Mouse (Mus musculus) CD4-positive naive resting alpha-beta T cell, adult 57 days (primary cell): ENCODE measurements around the gene Stk38. TPM values are rescaled to one million over a fixed set of nuclear protein-coding genes. Genes with fewer than 3 reads are reported as not detected.

Source experiments
- total RNA-seq: library from RNA; stranded (reverse); gene quantifications from one replicate; pipeline ENCODE4 v1.2.4, GENCODE M21; 2023

Stk38 gene
- 537 TPM for total RNA-seq

DNA sequence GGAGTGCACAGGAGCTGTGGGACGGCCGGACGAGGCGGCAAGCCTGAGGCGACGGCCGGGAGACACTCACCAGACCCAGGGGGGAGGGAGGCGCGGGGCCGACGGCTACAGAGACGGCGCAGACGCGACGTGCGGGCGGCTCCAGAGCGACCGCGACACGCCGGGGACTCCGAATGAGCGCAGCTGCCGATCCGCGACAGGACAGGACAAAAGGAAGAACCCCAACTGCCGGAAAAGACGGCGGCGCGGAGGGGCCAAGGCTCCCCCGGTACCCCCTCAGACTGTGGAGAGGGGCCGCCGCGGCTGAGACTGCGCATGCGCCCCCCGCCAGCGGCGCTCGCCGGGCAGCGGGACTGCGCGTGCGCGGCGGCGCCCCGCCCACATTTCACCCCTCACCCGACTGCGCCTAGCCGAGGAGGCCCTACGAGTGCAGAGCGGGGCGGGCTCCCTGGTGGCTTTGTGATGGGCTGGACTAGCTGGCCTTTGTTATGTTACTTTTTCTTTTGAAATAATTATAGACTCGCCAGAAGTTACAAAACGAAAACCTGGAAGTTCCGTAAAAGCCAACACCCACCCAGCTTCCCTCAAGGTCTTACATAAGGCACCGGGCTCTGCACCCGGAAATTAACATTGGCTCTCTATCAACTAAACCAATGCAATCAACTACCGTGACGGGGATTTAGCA lies at the start of gene Stk38:
Stk38 (minus strand) TSS at position 355 of the 685 bp plus-strand sequence.

DNA sequence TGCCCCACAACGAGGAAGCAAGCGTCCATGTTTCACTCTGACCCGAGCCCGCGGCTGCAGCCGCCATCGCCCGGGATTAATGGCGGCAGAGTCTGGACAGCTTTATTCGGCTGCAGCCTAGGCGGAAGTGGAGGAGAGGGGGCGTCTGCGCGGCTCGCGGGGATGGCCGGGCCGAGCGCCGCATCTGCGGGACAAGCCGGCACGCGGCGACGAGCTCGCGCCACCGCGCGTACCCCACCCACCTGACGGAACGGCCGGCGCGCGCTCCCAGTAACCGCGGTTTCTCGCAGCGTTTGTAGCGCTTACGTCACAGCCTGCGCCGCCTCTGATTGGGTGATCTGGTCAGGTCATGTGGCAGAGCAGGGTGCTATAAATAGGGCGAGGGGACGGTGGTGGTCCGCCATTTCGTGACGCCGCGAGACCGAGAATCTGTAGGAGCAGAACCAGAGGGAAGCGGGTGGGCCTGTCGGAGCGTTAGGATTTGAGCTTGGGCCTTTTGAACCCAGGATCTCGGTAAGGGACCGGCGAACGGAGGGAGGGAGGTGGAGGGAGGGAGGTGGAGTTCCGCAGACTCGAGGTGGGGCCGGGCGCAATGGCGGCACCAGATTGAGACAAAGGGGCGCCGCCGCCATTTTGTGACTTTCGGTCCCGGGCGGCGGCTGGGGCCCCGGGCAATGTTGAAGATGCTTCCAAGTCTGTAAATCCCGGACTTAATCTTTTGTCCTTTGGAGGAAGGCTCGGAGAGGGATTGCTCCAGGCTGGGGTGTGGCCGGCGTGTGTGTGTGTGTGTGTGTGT lies 24.7 kb upstream of the Stk38 start, which contains the start of gene Srsf3:
Srsf3 (plus strand) TSS at position 355 of the 796 bp plus-strand sequence.

DNA sequence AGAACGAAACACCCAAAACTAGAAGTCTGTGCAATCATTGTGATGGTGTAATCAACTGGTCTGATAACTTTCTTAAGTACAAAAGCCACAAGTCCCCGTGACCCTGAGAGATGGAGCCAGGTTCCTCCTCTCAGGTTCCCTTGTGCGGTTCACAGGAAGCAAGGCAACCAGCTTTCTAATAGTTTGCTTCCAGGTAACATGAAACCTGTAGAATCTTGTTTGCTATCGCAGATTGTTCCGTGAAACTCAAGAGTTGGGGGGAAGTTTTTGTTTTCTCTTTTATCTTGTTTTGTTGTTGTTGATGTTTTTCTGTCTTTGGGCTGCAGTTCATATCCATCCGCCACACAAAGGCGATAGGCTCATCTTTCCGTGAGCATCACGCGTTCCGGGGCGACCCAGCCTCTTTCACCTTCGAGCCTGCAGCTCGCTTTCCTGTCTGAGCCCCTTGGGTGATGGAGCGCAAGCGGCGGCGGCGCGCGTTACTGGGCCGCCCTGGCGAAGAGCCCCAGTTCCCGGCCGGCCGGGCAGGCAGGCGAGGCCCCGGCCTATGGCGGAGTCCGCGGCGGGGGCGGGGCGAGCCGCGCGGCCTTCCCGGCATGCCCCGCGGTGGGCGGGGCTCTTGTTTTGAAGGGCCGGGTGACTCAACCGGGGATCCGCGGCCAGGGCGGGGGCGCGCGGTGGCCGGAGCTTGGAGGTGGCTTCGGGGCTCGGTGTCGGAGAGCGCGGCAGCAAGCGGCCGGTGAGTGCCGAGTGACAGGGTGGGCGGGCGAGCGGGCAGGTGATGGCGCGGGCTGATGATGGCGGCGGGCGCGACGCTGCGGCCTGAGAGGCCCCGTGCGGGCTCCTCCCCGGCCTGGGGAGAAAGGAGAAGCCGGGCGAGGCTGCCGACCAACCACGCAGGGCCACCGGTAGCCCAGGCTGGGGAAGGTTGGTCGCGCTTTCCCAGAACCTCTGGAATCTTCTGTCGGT lies 55.7 kb downstream of the Stk38 start, which contains the start of gene Kctd20:
Kctd20 (plus strand) TSS at position 120 of the 969 bp plus-strand sequence.

DNA sequence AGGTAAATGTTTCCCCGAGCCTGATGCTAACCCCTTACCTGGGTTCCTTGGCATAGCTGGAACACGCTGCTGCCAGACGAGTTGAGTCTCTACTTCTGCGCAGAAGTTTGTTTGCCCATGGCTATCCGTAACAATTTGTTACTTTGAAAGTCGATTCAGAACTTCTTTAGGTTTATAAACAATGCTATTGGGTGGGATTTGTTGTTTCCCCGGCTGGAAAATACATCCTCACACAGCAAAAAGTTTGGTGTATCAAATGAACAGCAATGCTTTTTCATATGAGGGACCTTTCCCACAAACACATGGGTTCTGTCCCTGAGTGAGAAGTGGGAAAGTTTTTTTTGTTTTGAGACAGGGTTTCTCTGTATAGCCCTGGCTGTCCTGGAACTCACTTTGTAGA lies 64.1 kb downstream of the Stk38 start, which contains the start of gene Pxt1:
Pxt1 (minus strand) TSS at position 101 of the 400 bp plus-strand sequence.

Other genes starting within 250 kb of the Stk38 start
- gene Mapk13, start 238.7 kb downstream of the Stk38 start, total RNA-seq, result 0.83 TPM
- gene Brpf3, start 206.9 kb downstream of the Stk38 start, total RNA-seq, result 51.9 TPM
- gene Pnpla1, start 149.6 kb downstream of the Stk38 start, total RNA-seq, result not detected
- gene 4930539E08Rik, start 92.7 kb downstream of the Stk38 start, total RNA-seq, result 0.65 TPM
- gene Pxt1, start 64.2 kb downstream of the Stk38 start, total RNA-seq, result not detected
- gene Kctd20, start 56.0 kb downstream of the Stk38 start, total RNA-seq, result 60.1 TPM
- gene Srsf3, start 24.6 kb upstream of the Stk38 start, total RNA-seq, result 508 TPM
- 4.0 TPM for gene Cdkn1a, start 83.0 kb upstream of the Stk38 start, total RNA-seq
- 0.80 TPM for gene Rab44, start 106.2 kb upstream of the Stk38 start, total RNA-seq
- gene Cpne5, start 230.2 kb upstream of the Stk38 start, total RNA-seq, result 0.18 TPM